Mouse (Mus musculus): ENCODE measurements around the gene Cxcl2. TPM values are rescaled to one million over a fixed set of nuclear protein-coding genes. Genes with fewer than 3 reads are reported as not detected.

Cxcl2 gene
- polyA plus RNA-seq, 1 experiment from 2014 or later: not detected

GRCm38 (mm10) chr5:90876471-90877172 is 27.0 kb upstream of the Cxcl2 start:
- DNase-seq (ENCODE audit: low spot score, missing footprints): no peak
- Histone ChIP-seq H3K27me3 (ENCODE audit: control insufficient read depth, insufficient read depth, low read length) (no peaks in the 10 kb centered on the region), H3K9ac (ENCODE audit: low read length) (no peak overlapping the region), H3K4me2 (no peak overlapping the region), H3K36me3 (ENCODE audit: control insufficient read depth, insufficient read depth, low read length) (no peaks in the 10 kb centered on the region), H3K4me1 (ENCODE audit: control insufficient read depth, insufficient read depth, low read length) (no peaks in the 10 kb centered on the region), H3K27ac (ENCODE audit: low read depth, low read length) (no peak overlapping the region), H3K9me3 (ENCODE audit: control insufficient read depth, low read length) (no peaks in the 10 kb centered on the region), H3K4me3 (ENCODE audit: low read depth, low read length) (no peak overlapping the region)
- WGBS: 87% methylated on average over 8 of the region's 8 CpGs
- ATAC-seq (ENCODE audit: low FRiP score): no peak

GRCm38 (mm10) chr5:90877173-90877512 is 26.5 kb upstream of the Cxcl2 start:
- Histone ChIP-seq H3K9me3 (ENCODE audit: control insufficient read depth, low read length) (no peaks in the 10 kb centered on the region), H3K27me3 (ENCODE audit: control insufficient read depth, insufficient read depth, low read length) (no peaks in the 10 kb centered on the region), H3K4me3 (ENCODE audit: low read depth, low read length) (no peak overlapping the region), H3K4me2 (no peak overlapping the region), H3K36me3 (ENCODE audit: control insufficient read depth, insufficient read depth, low read length) (no peaks in the 10 kb centered on the region), H3K9ac (ENCODE audit: low read length) (no peak overlapping the region), H3K27ac (ENCODE audit: low read depth, low read length) (no peak overlapping the region), H3K4me1 (ENCODE audit: control insufficient read depth, insufficient read depth, low read length) (no peaks in the 10 kb centered on the region)
- DNase-seq (ENCODE audit: low spot score, missing footprints): no peak
- no peak for ATAC-seq (ENCODE audit: low FRiP score)

GRCm38 (mm10) chr5:90879307-90880014 is 24.2 kb upstream of the Cxcl2 start:
- no peaks in the 10 kb centered on the region for H3K4me1 ChIP-seq (ENCODE audit: control insufficient read depth, insufficient read depth, low read length)
- DNase-seq (ENCODE audit: low spot score, missing footprints) (no peak), ATAC-seq (ENCODE audit: low FRiP score) (no peak)
- 83% methylated on average over 3 of the region's 3 CpGs for WGBS
- H3K27me3 ChIP-seq (ENCODE audit: control insufficient read depth, insufficient read depth, low read length): no peaks in the 10 kb centered on the region
- no peak overlapping the region for H3K4me2 ChIP-seq
- no peak overlapping the region for H3K27ac ChIP-seq (ENCODE audit: low read depth, low read length)
- H3K4me3 ChIP-seq (ENCODE audit: low read depth, low read length): no peak overlapping the region
- H3K9ac ChIP-seq (ENCODE audit: low read length): no peak overlapping the region
- H3K9me3 ChIP-seq (ENCODE audit: control insufficient read depth, low read length): no peaks in the 10 kb centered on the region
- no peaks in the 10 kb centered on the region for H3K36me3 ChIP-seq (ENCODE audit: control insufficient read depth, insufficient read depth, low read length)

- ATAC-seq (ENCODE audit: low FRiP score) (no peak), DNase-seq (ENCODE audit: low spot score, missing footprints) (no peak)
- Histone ChIP-seq H3K4me3 (ENCODE audit: low read depth, low read length) (no peak overlapping the region), H3K4me2 (no peak overlapping the region), H3K9ac (ENCODE audit: low read length) (no peak overlapping the region), H3K4me1 (ENCODE audit: control insufficient read depth, insufficient read depth, low read length) (no peaks in the 10 kb centered on the region), H3K9me3 (ENCODE audit: control insufficient read depth, low read length) (no peaks in the 10 kb centered on the region), H3K27ac (ENCODE audit: low read depth, low read length) (no peak overlapping the region), H3K27me3 (ENCODE audit: control insufficient read depth, insufficient read depth, low read length) (no peaks in the 10 kb centered on the region), H3K36me3 (ENCODE audit: control insufficient read depth, insufficient read depth, low read length) (no peaks in the 10 kb centered on the region)
- WGBS: 91% methylated on average over 7 of the region's 7 CpGs
Observed at GRCm38 (mm10) chr5:90880335-90880850, 23.3 kb upstream of the Cxcl2 start.

GRCm38 (mm10) chr5:90881021-90881420 is 22.6 kb upstream of the Cxcl2 start:
- WGBS: 89% methylated on average over 4 of the region's 4 CpGs
- H3K4me3 ChIP-seq (ENCODE audit: low read depth, low read length): no peak overlapping the region
- H3K9me3 ChIP-seq (ENCODE audit: control insufficient read depth, low read length): no peaks in the 10 kb centered on the region
- H3K4me1 ChIP-seq (ENCODE audit: control insufficient read depth, insufficient read depth, low read length): no peaks in the 10 kb centered on the region
- no peak overlapping the region for H3K27ac ChIP-seq (ENCODE audit: low read depth, low read length)
- no peaks in the 10 kb centered on the region for H3K36me3 ChIP-seq (ENCODE audit: control insufficient read depth, insufficient read depth, low read length)
- no peaks in the 10 kb centered on the region for H3K27me3 ChIP-seq (ENCODE audit: control insufficient read depth, insufficient read depth, low read length)
- ATAC-seq (ENCODE audit: low FRiP score) (no peak), DNase-seq (ENCODE audit: low spot score, missing footprints) (no peak)
- H3K9ac ChIP-seq (ENCODE audit: low read length): no peak overlapping the region
- no peak overlapping the region for H3K4me2 ChIP-seq

GRCm38 (mm10) chr5:90881682-90882081 is 22.0 kb upstream of the Cxcl2 start:
- no peaks in the 10 kb centered on the region for H3K27me3 ChIP-seq (ENCODE audit: control insufficient read depth, insufficient read depth, low read length)
- H3K4me2 ChIP-seq: no peak overlapping the region
- no peaks in the 10 kb centered on the region for H3K36me3 ChIP-seq (ENCODE audit: control insufficient read depth, insufficient read depth, low read length)
- WGBS: 94% methylated on average over 5 of the region's 5 CpGs
- DNase-seq (ENCODE audit: low spot score, missing footprints): no peak
- ATAC-seq (ENCODE audit: low FRiP score): no peak
- no peak overlapping the region for H3K4me3 ChIP-seq (ENCODE audit: low read depth, low read length)
- no peaks in the 10 kb centered on the region for H3K9me3 ChIP-seq (ENCODE audit: control insufficient read depth, low read length)
- no peaks in the 10 kb centered on the region for H3K4me1 ChIP-seq (ENCODE audit: control insufficient read depth, insufficient read depth, low read length)
- H3K9ac ChIP-seq (ENCODE audit: low read length): no peak overlapping the region
- H3K27ac ChIP-seq (ENCODE audit: low read depth, low read length): no peak overlapping the region

- no peaks in the 10 kb centered on the region for H3K36me3 ChIP-seq (ENCODE audit: control insufficient read depth, insufficient read depth, low read length)
- no peak overlapping the region for H3K4me2 ChIP-seq
- DNase-seq (ENCODE audit: low spot score, missing footprints) (no peak), ATAC-seq (ENCODE audit: low FRiP score) (no peak)
- no peak overlapping the region for H3K27ac ChIP-seq (ENCODE audit: low read depth, low read length)
- WGBS: 82% methylated on average over 5 of the region's 5 CpGs
- no peaks in the 10 kb centered on the region for H3K4me1 ChIP-seq (ENCODE audit: control insufficient read depth, insufficient read depth, low read length)
- no peaks in the 10 kb centered on the region for H3K27me3 ChIP-seq (ENCODE audit: control insufficient read depth, insufficient read depth, low read length)
- no peak overlapping the region for H3K4me3 ChIP-seq (ENCODE audit: low read depth, low read length)
- no peaks in the 10 kb centered on the region for H3K9me3 ChIP-seq (ENCODE audit: control insufficient read depth, low read length)
- H3K9ac ChIP-seq (ENCODE audit: low read length): no peak overlapping the region
Observed at GRCm38 (mm10) chr5:90882146-90882545, 21.5 kb upstream of the Cxcl2 start.

- no peaks in the 10 kb centered on the region for H3K4me1 ChIP-seq (ENCODE audit: control insufficient read depth, insufficient read depth, low read length)
- no peaks in the 10 kb centered on the region for H3K27me3 ChIP-seq (ENCODE audit: control insufficient read depth, insufficient read depth, low read length)
- H3K9ac ChIP-seq (ENCODE audit: low read length): no peak overlapping the region
- H3K9me3 ChIP-seq (ENCODE audit: control insufficient read depth, low read length): no peaks in the 10 kb centered on the region
- H3K27ac ChIP-seq (ENCODE audit: low read depth, low read length): no peak overlapping the region
- WGBS: 78% methylated on average over 2 of the region's 2 CpGs
- DNase-seq (ENCODE audit: low spot score, missing footprints) (no peak), ATAC-seq (ENCODE audit: low FRiP score) (no peak)
- H3K4me2 ChIP-seq: no peak overlapping the region
- no peak overlapping the region for H3K4me3 ChIP-seq (ENCODE audit: low read depth, low read length)
- H3K36me3 ChIP-seq (ENCODE audit: control insufficient read depth, insufficient read depth, low read length): no peaks in the 10 kb centered on the region
Observed at GRCm38 (mm10) chr5:90884628-90885242, 18.9 kb upstream of the Cxcl2 start.

- H3K27me3 ChIP-seq (ENCODE audit: control insufficient read depth, insufficient read depth, low read length): no peaks in the 10 kb centered on the region
- no peaks in the 10 kb centered on the region for H3K9me3 ChIP-seq (ENCODE audit: control insufficient read depth, low read length)
- DNase-seq (ENCODE audit: low spot score, missing footprints) (no peak), ATAC-seq (ENCODE audit: low FRiP score) (no peak)
- H3K4me2 ChIP-seq: no peak overlapping the region
- H3K9ac ChIP-seq (ENCODE audit: low read length): no peak overlapping the region
- no peak overlapping the region for H3K4me3 ChIP-seq (ENCODE audit: low read depth, low read length)
- H3K4me1 ChIP-seq (ENCODE audit: control insufficient read depth, insufficient read depth, low read length): no peaks in the 10 kb centered on the region
- 81% methylated on average over 5 of the region's 5 CpGs for WGBS
- H3K27ac ChIP-seq (ENCODE audit: low read depth, low read length): no peak overlapping the region
- H3K36me3 ChIP-seq (ENCODE audit: control insufficient read depth, insufficient read depth, low read length): no peaks in the 10 kb centered on the region
Observed at GRCm38 (mm10) chr5:90888661-90889060, 15.0 kb upstream of the Cxcl2 start.
